Mouse (Mus musculus) olfactory bulb, adult 2 months (tissue): ENCODE measurements around the gene Tmppe. TPM values are rescaled to one million over a fixed set of nuclear protein-coding genes. Genes with fewer than 3 reads are reported as not detected.

Source experiments
- H3K27ac ChIP-seq: fragments of 200-500 bp; 2 replicates; pipeline ENCODE4 v1.5.1; 2012; ENCODE audit warnings: low read depth, low read length; ENCODE audit not compliant: insufficient read depth
- H3K4me1 ChIP-seq: fragments of 200-500 bp; 2 replicates; pipeline ENCODE4 v1.6.1; 2012; ENCODE audit warnings: low read length; ENCODE audit not compliant: control insufficient read depth, insufficient read depth
- H3K4me3 ChIP-seq: fragments of 200-500 bp; 2 replicates; pipeline ENCODE4 v1.5.1; 2012; ENCODE audit warnings: mild to moderate bottlenecking, low read depth, low read length, moderate library complexity; ENCODE audit not compliant: insufficient read depth
- CTCF ChIP-seq: fragments of 200-500 bp; IDR thresholded peaks from 2 replicates; pipeline ENCODE4 v1.5.1; 2012; ENCODE audit warnings: low read depth, mild to moderate bottlenecking, low read length, moderate library complexity; ENCODE audit not compliant: insufficient read depth
- POLR2A ChIP-seq: fragments of 200-500 bp; IDR thresholded peaks from 2 replicates; pipeline ENCODE4 v1.6.1; 2012; ENCODE audit warnings: mild to moderate bottlenecking, low read depth, low read length, moderate library complexity; ENCODE audit not compliant: insufficient read depth
- WGBS: fragments of 180-500 bp; shearing (Covaris S2); methylation state at CpG from one replicate; pipeline ENCODE4 v1.1.7; 2018; 5-methylcytosine and 5-hydroxymethylcytosine counted together
- polyA plus RNA-seq: library from polyadenylated mRNA; stranded (reverse); fragments of >200 nt; gene quantifications from 2 replicates; pipeline ENCODE4 v1.2.4, GENCODE M21; 2012; ENCODE audit warnings: low replicate concordance; ENCODE audit not compliant: missing spikeins, insufficient read depth, insufficient read length

Tmppe gene
- polyA plus RNA-seq, 1 experiment: not detected

DNA sequence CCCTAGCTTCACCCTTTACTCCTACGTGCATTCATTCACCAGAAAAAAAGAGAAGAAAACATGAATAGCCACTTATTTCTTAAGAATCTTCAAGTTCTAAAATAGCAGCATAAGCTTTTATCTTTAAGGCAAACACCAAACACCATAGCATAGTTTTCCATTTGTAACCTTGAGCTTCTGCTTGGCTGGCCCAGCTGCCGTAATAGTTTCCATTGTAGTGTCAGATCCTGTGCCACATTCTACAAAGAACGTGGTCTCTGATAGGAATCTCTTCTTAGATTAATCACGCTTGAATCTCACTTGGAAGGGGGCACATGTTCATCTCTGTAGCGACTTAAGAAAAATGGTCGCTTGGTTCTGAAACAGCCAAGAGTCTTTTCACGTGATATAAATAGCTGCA is 50.7 kb downstream of the Tmppe start:
- Histone ChIP-seq H3K4me1 (no peaks in the 10 kb centered on the region), H3K4me3 (no peak overlapping the region), H3K27ac (no peak overlapping the region)
- no peak for TF ChIP-seq POLR2A
- no peak for TF ChIP-seq CTCF
- WGBS: 54% methylated on average over 7 of the region's 7 CpGs

DNA sequence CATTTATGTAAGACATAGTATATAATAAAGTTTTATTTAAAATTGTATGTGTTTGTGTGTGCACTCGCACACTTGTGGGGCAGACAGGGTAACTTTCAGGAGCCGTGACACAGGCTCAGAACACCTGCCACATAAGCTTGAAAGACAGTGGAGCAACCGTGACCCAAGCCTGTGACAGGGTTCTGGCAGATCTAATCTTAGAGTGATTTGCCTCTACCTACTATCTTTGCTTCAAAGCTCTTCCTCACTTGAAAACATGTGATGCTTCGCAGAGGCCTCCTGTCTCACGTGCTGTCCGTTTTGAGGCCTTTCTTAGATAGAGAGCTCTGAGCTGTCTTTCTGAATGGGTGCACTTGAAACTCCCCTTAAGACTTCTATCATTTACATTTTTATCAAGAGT is 51.5 kb downstream of the Tmppe start:
- Histone ChIP-seq H3K4me1 (no peaks in the 10 kb centered on the region), H3K4me3 (no peak overlapping the region), H3K27ac (no peak overlapping the region)
- TF ChIP-seq POLR2A: no peak
- no peak for TF ChIP-seq CTCF
- WGBS: 93% methylated on average over 6 of the region's 6 CpGs

DNA sequence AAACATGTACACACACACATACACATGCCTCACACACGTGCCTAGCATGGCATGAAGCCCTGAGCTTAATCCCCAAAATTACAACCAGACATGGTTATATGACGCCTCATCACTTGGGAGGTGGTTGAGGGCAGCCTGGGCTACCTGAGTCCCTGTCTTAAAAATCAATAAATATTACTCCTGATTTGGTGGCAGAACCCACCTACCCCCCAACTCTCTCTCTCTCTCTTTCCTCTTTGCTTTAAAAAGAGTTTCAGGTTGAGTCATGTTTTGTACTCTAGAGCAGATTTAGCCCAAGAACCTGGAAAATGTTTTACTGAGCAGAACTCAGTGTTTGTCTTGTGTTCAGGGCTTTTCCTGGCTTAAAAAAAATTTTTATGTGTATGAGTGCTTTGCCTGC is 54.5 kb downstream of the Tmppe start:
- Histone ChIP-seq H3K27ac (no peak overlapping the region), H3K4me1 (no peaks in the 10 kb centered on the region), H3K4me3 (no peak overlapping the region)
- no peak for TF ChIP-seq CTCF
- no peak for TF ChIP-seq POLR2A
- WGBS: 96% methylated on average over 2 of the region's 2 CpGs

Other genes starting within 250 kb of the Tmppe start
- not detected in 2 replicates for gene Bcl2a1c, start 71.0 kb upstream of the Tmppe start, polyA plus RNA-seq
- not detected in 2 replicates for gene Crtap, start 10.4 kb upstream of the Tmppe start, polyA plus RNA-seq
- gene Glb1, start within 50 bp of the Tmppe start, polyA plus RNA-seq: not detected in 2 replicates
- gene Ccr4, start 103.8 kb downstream of the Tmppe start, polyA plus RNA-seq: not detected in 2 replicates
- gene C130032M10Rik, start 114.6 kb downstream of the Tmppe start, polyA plus RNA-seq: not detected in 2 replicates
- not detected in 2 replicates for gene Trim71, start 163.3 kb downstream of the Tmppe start, polyA plus RNA-seq
- gene Cnot10, start 239.1 kb downstream of the Tmppe start, polyA plus RNA-seq: not detected in 2 replicates